In genomic region chr13:36259754-36260153, GRCm38 (mm10) we compare ENCODE assay signal across 26 mouse cellular contexts.
DNase-seq lines count a peak whose midpoint lies in the region; ATAC-seq and TF ChIP-seq lines count a peak whose summit lies in the region.
"Had no signal": no experiment of that assay in that cellular context is flagged by ENCODE, and none has a peak within 500 bp of the region (broad histone marks: within the 10 kb centered on the region; RNA-seq: fewer than 3 reads in every experiment).

No protein-coding gene starts in this region.

- no peaks in the 10 kb centered on the region for H3K27me3 ChIP-seq in liver, postnatal 0 days (ENCODE audit: insufficient read depth, low read length)
- H3K27me3 ChIP-seq in liver, embryonic 16.5 days (ENCODE audit: control insufficient read depth, insufficient read depth, low read depth, low read length), result no peaks in the 10 kb centered on the region
- H3K27me3 ChIP-seq: CH12.LX; embryonic facial prominence, embryonic 13.5 days; heart, embryonic 13.5 days; hindbrain, embryonic 12.5 days; hindbrain, embryonic 15.5 days; intestine, embryonic 15.5 days had no signal

- WGBS in liver, postnatal 0 days (ENCODE audit: insufficient replicate concordance), result 89% methylated on average over 1 of the region's 1 CpGs
- WGBS in liver, embryonic 16.5 days (ENCODE audit: insufficient replicate concordance), result 61% methylated on average over 1 of the region's 1 CpGs

- no peaks in the 10 kb centered on the region; the same call in 1 of the 2 replicates for H3K9me3 ChIP-seq in liver, postnatal 0 days (ENCODE audit: low read length)
- H3K9me3 ChIP-seq in liver, embryonic 16.5 days (replicated peaks; ENCODE audit: control insufficient read depth, low read length), result no peaks in the 10 kb centered on the region
- H3K9me3 ChIP-seq: heart, embryonic 10.5 days; heart, embryonic 13.5 days; hindbrain, embryonic 12.5 days; hindbrain, embryonic 15.5 days; intestine, embryonic 15.5 days had no signal

- no peak overlapping the region for H3K9ac ChIP-seq in liver, postnatal 0 days (replicated peaks)
- no peak overlapping the region for H3K9ac ChIP-seq in liver, embryonic 16.5 days (ENCODE audit: low read depth, low read length)
- H3K9ac ChIP-seq: embryonic facial prominence, embryonic 13.5 days; forebrain, postnatal 0 days; heart, embryonic 13.5 days; hindbrain, embryonic 12.5 days; hindbrain, embryonic 15.5 days; intestine, embryonic 15.5 days had no signal

- TF ChIP-seq EP300 in liver, postnatal 0 days (IDR thresholded peaks at IDR 0.05; ENCODE audit: low read depth), result no peak

- no peak overlapping the region for H3K4me2 ChIP-seq in liver, postnatal 0 days (ENCODE audit: low read depth, low read length)
- H3K4me2 ChIP-seq in liver, embryonic 16.5 days (ENCODE audit: low read depth, low read length), result no peak overlapping the region
- H3K4me2 ChIP-seq: embryonic facial prominence, embryonic 13.5 days; heart, embryonic 13.5 days; hindbrain, embryonic 12.5 days; hindbrain, embryonic 15.5 days; intestine, embryonic 15.5 days had no signal

- peak; percentile 39 for DNase-seq in liver
- no peak for DNase-seq in liver, postnatal 0 days
- DNase-seq in R1 (ENCODE audit: low read depth, low spot score), result peak; percentile 19
- no peak for DNase-seq in thymus, postnatal 36 days
- no peak for DNase-seq in frontal cortex, postnatal 36 days (ENCODE audit: low spot score in 2 of 2)
- DNase-seq: adrenal gland, postnatal 10 days; adrenal gland, postnatal 36 days; B cell, adult 2 months; cerebellum, adult 11 months; cerebellum, adult 2 months; cerebellum, adult 9-11 months; cerebellum, postnatal 25 days; forebrain, postnatal 0 days; gastrocnemius, postnatal 25 days; heart, adult 2 months; heart, postnatal 14 days had no signal

- no peak overlapping the region for H3K4me3 ChIP-seq in liver, postnatal 0 days (ENCODE audit: low read depth, low read length)
- H3K4me3 ChIP-seq in liver, embryonic 16.5 days (ENCODE audit: low read depth, low read length), result no peak overlapping the region
- H3K4me3 ChIP-seq: embryonic facial prominence, embryonic 13.5 days; heart, adult 2 months; heart, embryonic 10.5 days; heart, embryonic 13.5 days; hindbrain, embryonic 12.5 days; hindbrain, embryonic 15.5 days; intestine, embryonic 15.5 days had no signal

- no peak for TF ChIP-seq CTCF in liver, postnatal 0 days (IDR thresholded peaks at IDR 0.05; ENCODE audit: low read depth)

- H3K27ac ChIP-seq in liver, postnatal 0 days (ENCODE audit: low read depth), result no peak overlapping the region
- H3K27ac ChIP-seq in liver, embryonic 16.5 days (ENCODE audit: low read length), result no peak overlapping the region
- H3K27ac ChIP-seq: embryonic facial prominence, embryonic 13.5 days; heart, adult 2 months; heart, embryonic 10.5 days; heart, embryonic 13.5 days; hindbrain, embryonic 12.5 days; hindbrain, embryonic 15.5 days; intestine, embryonic 15.5 days had no signal

- no peaks in the 10 kb centered on the region for H3K36me3 ChIP-seq in liver, postnatal 0 days (replicated peaks; ENCODE audit: insufficient read depth, low read length)
- H3K36me3 ChIP-seq in liver, embryonic 16.5 days (ENCODE audit: control insufficient read depth, insufficient read depth), result no peaks in the 10 kb centered on the region
- H3K36me3 ChIP-seq: embryonic facial prominence, embryonic 13.5 days; hindbrain, embryonic 12.5 days; hindbrain, embryonic 15.5 days; intestine, embryonic 15.5 days had no signal

- ATAC-seq in liver, postnatal 0 days, result no peak
- ATAC-seq in erythroblast, adult 5-6 weeks (replicated peaks; ENCODE audit: low FRiP score, poor library complexity, severe bottlenecking), result 0 out of 2 replicates have a peak, but pooled peaks have one; percentile 46
- peak; percentile 39; the same call in 1 of the 2 replicates for ATAC-seq in liver, embryonic 16.5 days (ENCODE audit: low read depth)
- ATAC-seq: forebrain, embryonic 14.5 days; forebrain, postnatal 0 days; intestine, embryonic 15.5 days had no signal

- no peaks in the 10 kb centered on the region for H3K4me1 ChIP-seq in liver, postnatal 0 days (ENCODE audit: insufficient read depth)
- H3K4me1 ChIP-seq in liver, embryonic 16.5 days (ENCODE audit: control insufficient read depth, low read depth, low read length), result no peaks in the 10 kb centered on the region; the same call in 1 of the 2 replicates
- H3K4me1 ChIP-seq: embryonic facial prominence, embryonic 13.5 days; heart, embryonic 10.5 days; heart, embryonic 13.5 days; hindbrain, embryonic 15.5 days; intestine, embryonic 15.5 days had no signal

Comparison
In these comparisons a context has a peak if more than half of its experiments do, and no peak if none do; other contexts are left out.
1. DNase-seq: peak in liver (single experiment) and R1 (single experiment); none in liver, postnatal 0 days (single experiment), thymus, postnatal 36 days (0 of 2) and frontal cortex, postnatal 36 days (0 of 2).